In genomic region chr5:139745771-139746170, GRCm38 (mm10) we compare ENCODE assay signal across 8 mouse cellular contexts. TPM values are rescaled to one million over a fixed set of nuclear protein-coding genes. Genes with fewer than 3 reads are reported as not detected.
DNase-seq lines count a peak whose midpoint lies in the region; ATAC-seq lines count a peak whose summit lies in the region.

No protein-coding gene starts in this region.

- H3K4me2 ChIP-seq in forebrain, embryonic 11.5 days (ENCODE audit: low read depth, low read length, severe bottlenecking), result no peak overlapping the region
- H3K4me2 ChIP-seq in forebrain, embryonic 16.5 days (ENCODE audit: low read length), result no peak overlapping the region

- intact Hi-C loops in heart, postnatal 36 days (cut with DNase I), result loop anchor here (1.0 kb wide), 1 partner anchor 28 kb away; no protein-coding TSS in a partner anchor

- H3K4me3 ChIP-seq in forebrain, embryonic 11.5 days (ENCODE audit: low read depth, low read length), result no peak overlapping the region
- H3K4me3 ChIP-seq in forebrain, embryonic 16.5 days (replicated peaks; ENCODE audit: low read length), result no peak overlapping the region

- H3K27ac ChIP-seq in forebrain, embryonic 11.5 days (ENCODE audit: low read depth, low read length), result no peak overlapping the region
- H3K27ac ChIP-seq in forebrain, embryonic 16.5 days (ENCODE audit: low read length), result no peak overlapping the region

- H3K9me3 ChIP-seq in forebrain, embryonic 11.5 days (ENCODE audit: control insufficient read depth, low read length), result no peaks in the 10 kb centered on the region
- H3K9me3 ChIP-seq in forebrain, embryonic 16.5 days (ENCODE audit: control insufficient read depth, low read length), result no peaks in the 10 kb centered on the region

- DNase-seq in forebrain, embryonic 11.5 days (ENCODE audit: low spot score), result peak; percentile 79
- DNase-seq in Muller cell, postnatal 12 days (ENCODE audit: inconsistent ontology term), result peak; percentile 71
- peak; percentile 83 for DNase-seq in embryo, embryonic 10 days (ENCODE audit: low spot score)
- DNase-seq in heart, postnatal 36 days, result peak; percentile 56 to 71
- peak; percentile 73 to 82 for DNase-seq in kidney, postnatal 4 days
- peak; percentile 67 for DNase-seq in mesoderm, embryonic 11.5 days (ENCODE audit: low read depth, low spot score)
- DNase-seq in thymus, postnatal 10 days (ENCODE audit: low spot score in 2 of 2), result peak; percentile 51 to 69

- WGBS in forebrain, embryonic 11.5 days, result 1% methylated on average over 3 of the region's 3 CpGs
- WGBS in forebrain, embryonic 16.5 days, result 2% methylated on average over 3 of the region's 3 CpGs

- no peaks in the 10 kb centered on the region; the same call in 1 of the 2 replicates for H3K4me1 ChIP-seq in forebrain, embryonic 11.5 days (replicated peaks; ENCODE audit: control insufficient read depth, insufficient read depth, low read length)
- no peaks in the 10 kb centered on the region for H3K4me1 ChIP-seq in forebrain, embryonic 16.5 days (replicated peaks; ENCODE audit: control insufficient read depth, insufficient read depth, low read length)

- no peaks in the 10 kb centered on the region for H3K27me3 ChIP-seq in forebrain, embryonic 11.5 days (ENCODE audit: control insufficient read depth, insufficient read depth, low read length)
- H3K27me3 ChIP-seq in forebrain, embryonic 16.5 days (replicated peaks; ENCODE audit: control insufficient read depth, insufficient read depth, low read length), result no peaks in the 10 kb centered on the region

- H3K36me3 ChIP-seq in forebrain, embryonic 11.5 days (ENCODE audit: control insufficient read depth, insufficient read depth, low read length), result no peaks in the 10 kb centered on the region
- H3K36me3 ChIP-seq in forebrain, embryonic 16.5 days (ENCODE audit: control insufficient read depth, insufficient read depth), result no peaks in the 10 kb centered on the region

- ATAC-seq in forebrain, embryonic 11.5 days (replicated peaks; ENCODE audit: low FRiP score), result peak; percentile 58; the same call in 1 of the 2 replicates
- ATAC-seq in forebrain, embryonic 16.5 days, result no peak

- no peak overlapping the region for H3K9ac ChIP-seq in forebrain, embryonic 11.5 days (ENCODE audit: low read length)
- H3K9ac ChIP-seq in forebrain, embryonic 16.5 days (replicated peaks; ENCODE audit: low read depth, low read length), result no peak overlapping the region

RNA-seq across cellular contexts. Expression of gene Micall2, which starts 9.6 kb away (rescaled TPM):
- polyA plus RNA-seq in forebrain, embryonic 11.5 days (2014; fragmentation: Nextera tagmentation; extraction: Ambion mirVana), result 5.4 and 6.7 TPM in 2 replicates
- 3.8 and 5.7 TPM in 2 replicates for polyA plus RNA-seq in forebrain, embryonic 16.5 days (2015; fragmentation: Nextera tagmentation; extraction: Ambion mirVana)
- 1 to 10 TPM; 2.4 to 2.8 TPM for total RNA-seq in heart, postnatal 36 days (2021)

RNA-seq across cellular contexts. Expression of gene Ints1, which starts 29.7 kb away (rescaled TPM):
- polyA plus RNA-seq in forebrain, embryonic 11.5 days (2014; fragmentation: Nextera tagmentation; extraction: Ambion mirVana), result 40.5 and 42.0 TPM in 2 replicates
- 26.7 and 32.3 TPM in 2 replicates for polyA plus RNA-seq in forebrain, embryonic 16.5 days (2015; fragmentation: Nextera tagmentation; extraction: Ambion mirVana)
- total RNA-seq in heart, postnatal 36 days (2021), result 10 to 100 TPM; 40.4 to 42.7 TPM

RNA-seq across cellular contexts. Expression of gene Mafk, which starts 45.5 kb away (rescaled TPM):
- 7.5 and 8.3 TPM in 2 replicates for polyA plus RNA-seq in forebrain, embryonic 11.5 days (2014; fragmentation: Nextera tagmentation; extraction: Ambion mirVana)
- 22.6 and 23.1 TPM in 2 replicates for polyA plus RNA-seq in forebrain, embryonic 16.5 days (2015; fragmentation: Nextera tagmentation; extraction: Ambion mirVana)
- 10 to 100 TPM; 36.9 to 37.7 TPM for total RNA-seq in heart, postnatal 36 days (2021)
